ENCODE assay signal across 8 mouse cellular contexts in the genomic region with DNA sequence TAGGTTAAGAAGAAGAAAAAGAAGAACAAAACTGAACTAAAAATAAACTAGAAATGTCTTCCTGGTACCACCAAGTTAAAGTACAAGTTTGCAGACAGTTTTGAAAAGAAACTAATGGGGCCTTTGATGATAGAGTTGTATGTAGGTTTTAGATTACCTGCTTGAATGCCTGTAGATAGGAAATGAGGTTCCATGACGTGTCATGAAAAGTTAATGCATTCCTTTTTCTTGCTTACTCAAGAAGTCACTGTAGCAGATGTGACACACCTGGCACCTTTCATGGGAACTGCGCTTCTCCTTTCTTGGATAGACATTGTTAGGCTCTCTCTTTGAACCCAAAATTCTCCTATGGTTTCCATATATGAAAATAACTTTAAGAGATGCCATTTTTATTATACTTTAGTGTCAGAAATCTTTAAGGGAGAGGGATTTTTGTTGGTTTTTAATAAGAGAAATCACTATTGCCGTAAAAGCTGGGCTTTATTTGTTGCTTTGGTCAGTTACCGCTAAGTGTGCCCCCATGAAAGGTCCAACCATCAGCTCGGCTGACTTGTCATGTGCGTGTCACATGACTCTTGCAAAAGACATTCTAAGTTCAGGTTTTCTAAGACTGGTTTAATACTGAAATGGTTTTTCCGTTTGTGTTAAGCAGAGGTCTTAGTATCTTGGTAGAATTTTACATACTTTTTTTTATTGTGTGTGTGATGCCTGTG. TPM values are rescaled to one million over a fixed set of nuclear protein-coding genes. Genes with fewer than 3 reads are reported as not detected.
DNase-seq lines count a peak whose midpoint lies in the region; ATAC-seq and TF ChIP-seq lines count a peak whose summit lies in the region.

No protein-coding gene starts in this region.

- peak overlapping the region; percentile 96 for H3K9ac ChIP-seq in embryonic facial prominence, embryonic 13.5 days

- TF ChIP-seq CTCF in layer of hippocampus, adult 2 months (conservative IDR thresholded peaks at IDR 0.05): no peak
- TF ChIP-seq CTCF in kidney, adult 2 months (conservative IDR thresholded peaks at IDR 0.05; ENCODE audit: insufficient read depth, insufficient read length, low read depth, low read length): no peak

- H3K27ac ChIP-seq in layer of hippocampus, adult 2 months: peak overlapping the region; percentile 96
- no peak overlapping the region for H3K27ac ChIP-seq in embryonic facial prominence, embryonic 13.5 days
- H3K27ac ChIP-seq in kidney, adult 2 months (ENCODE audit: insufficient read depth, low read depth, low read length): peak overlapping the region; percentile 88

- peak overlapping the region; percentile 93 for H3K4me3 ChIP-seq in layer of hippocampus, adult 2 months
- H3K4me3 ChIP-seq in embryonic facial prominence, embryonic 13.5 days: peak overlapping the region; percentile 99
- H3K4me3 ChIP-seq in kidney, adult 2 months (ENCODE audit: insufficient read depth, low read depth, low read length): peak overlapping the region; percentile 99

- no peaks in the 10 kb centered on the region; the same call in 1 of the 2 replicates for H3K36me3 ChIP-seq in embryonic facial prominence, embryonic 13.5 days
- no peaks in the 10 kb centered on the region for H3K36me3 ChIP-seq in kidney, adult 2 months (ENCODE audit: control insufficient read depth, insufficient read depth, low read length)

- no peak for ATAC-seq in embryonic facial prominence, embryonic 13.5 days (ENCODE audit: insufficient number of reproducible peaks, insufficient read depth, low FRiP score, low TSS enrichment, low read depth)

- H3K9me3 ChIP-seq in embryonic facial prominence, embryonic 13.5 days: no peaks in the 10 kb centered on the region

- no peak for DNase-seq in layer of hippocampus, adult 2 months (ENCODE audit: low spot score in 2 of 2)
- no peak for DNase-seq in layer of hippocampus, adult 11-12 months (ENCODE audit: low spot score)
- DNase-seq in kidney, adult 2 months: peak; percentile 76
- DNase-seq in lung, postnatal 36 days: peak; percentile 45
- DNase-seq in ovary, postnatal 10 days (ENCODE audit: low spot score): no peak
- no peak for DNase-seq in natural killer cell, adult 2 months (ENCODE audit: low spot score in 2 of 2)
- DNase-seq in cerebellum, adult 8-10 months: no peak

- peak overlapping the region; percentile 83 for H3K4me2 ChIP-seq in embryonic facial prominence, embryonic 13.5 days

- no peaks in the 10 kb centered on the region for H3K27me3 ChIP-seq in embryonic facial prominence, embryonic 13.5 days
- no peaks in the 10 kb centered on the region for H3K27me3 ChIP-seq in kidney, adult 2 months (replicated peaks; ENCODE audit: control insufficient read depth, insufficient read depth, low read length)

- H3K4me1 ChIP-seq in embryonic facial prominence, embryonic 13.5 days: peaks cover 35% of the 10 kb centered on the region
- H3K4me1 ChIP-seq in kidney, adult 2 months (ENCODE audit: control insufficient read depth, insufficient read depth, low read length): peaks cover 23% of the 10 kb centered on the region

- 59% methylated on average over 7 of the region's 7 CpGs for WGBS in embryonic facial prominence, embryonic 13.5 days
- 4% methylated on average over 7 of the region's 7 CpGs for WGBS in kidney, adult 2 months

- no peak for TF ChIP-seq POLR2A in kidney, adult 2 months (IDR thresholded peaks at IDR 0.05; ENCODE audit: low read depth, low read length)

RNA-seq across cellular contexts. Expression of gene Rab1a, which starts 1.2 kb away (rescaled TPM):
- total RNA-seq in layer of hippocampus, adult 2 months (2021): 100 to 1,000 TPM; 161 to 162 TPM
- 251 and 290 TPM in 2 replicates for polyA plus RNA-seq in embryonic facial prominence, embryonic 13.5 days (2015; fragmentation: Nextera tagmentation; extraction: Ambion mirVana)
- polyA plus RNA-seq in kidney, adult 2 months (2012; rRNA removed): 97.5 and 119 TPM in 2 replicates

RNA-seq across cellular contexts. Expression of gene Cep68, which starts 46.8 kb away (rescaled TPM):
- total RNA-seq in layer of hippocampus, adult 2 months (2021): 10 to 100 TPM; 34.0 to 36.3 TPM
- polyA plus RNA-seq in embryonic facial prominence, embryonic 13.5 days (2015; fragmentation: Nextera tagmentation; extraction: Ambion mirVana): 39.0 and 39.1 TPM in 2 replicates
- polyA plus RNA-seq in kidney, adult 2 months (2012; rRNA removed): 15.4 and 17.4 TPM in 2 replicates

Comparison
In these comparisons a context has a peak if more than half of its experiments do, and no peak if none do; other contexts are left out.
1. DNase-seq: peak in kidney, adult 2 months (single experiment) and lung, postnatal 36 days (single experiment); none in layer of hippocampus, adult 2 months (0 of 2), layer of hippocampus, adult 11-12 months (single experiment), ovary, postnatal 10 days (single experiment), natural killer cell, adult 2 months (0 of 2) and cerebellum, adult 8-10 months (single experiment).
2. Peak in every context shown above with its lines, with median percentiles within 50 percentile points of each other: H3K4me3 ChIP-seq.